Mouse (Mus musculus) c-Kit-negative CD71-positive TER-119-positive erythroid progenitor cells, embryonic 14.5 days (primary cell): ENCODE results near the gene Smarcd3.
"Not testable (repeated sequence)": the region's sequence is repeated elsewhere in the genome, so short reads cannot be mapped to it uniquely, and the experiment has no call there.

Source experiments
- DNase-seq: peaks from one replicate; pipeline ENCODE4 v3.0.0-alpha.2; 2013; ENCODE audit warnings: low read depth, low spot score

Smarcd3 gene

GRCm38 (mm10) chr5:24556709-24557108, 67.5 kb downstream of the Smarcd3 start, which contains the start of gene 4931409K22Rik:
4931409K22Rik (minus strand) TSS chr5:24556809.
- DNase-seq, result no peak

- not testable (repeated sequence) for DNase-seq
Observed at GRCm38 (mm10) chr5:24555335-24555734, 68.9 kb downstream of the Smarcd3 start.

- DNase-seq, result no peak
Observed at GRCm38 (mm10) chr5:24553621-24554244, 70.5 kb downstream of the Smarcd3 start.

GRCm38 (mm10) chr5:24551317-24551688, 72.9 kb downstream of the Smarcd3 start:
- no peak for DNase-seq

GRCm38 (mm10) chr5:24550598-24551316, 73.5 kb downstream of the Smarcd3 start:
- no peak for DNase-seq

- no peak for DNase-seq
Observed at GRCm38 (mm10) chr5:24542643-24543042, 81.6 kb downstream of the Smarcd3 start.

GRCm38 (mm10) chr5:24541144-24541569, 83.1 kb downstream of the Smarcd3 start:
- no peak for DNase-seq
